Mouse (Mus musculus): ENCODE measurements around the gene Bcr.

DNA sequence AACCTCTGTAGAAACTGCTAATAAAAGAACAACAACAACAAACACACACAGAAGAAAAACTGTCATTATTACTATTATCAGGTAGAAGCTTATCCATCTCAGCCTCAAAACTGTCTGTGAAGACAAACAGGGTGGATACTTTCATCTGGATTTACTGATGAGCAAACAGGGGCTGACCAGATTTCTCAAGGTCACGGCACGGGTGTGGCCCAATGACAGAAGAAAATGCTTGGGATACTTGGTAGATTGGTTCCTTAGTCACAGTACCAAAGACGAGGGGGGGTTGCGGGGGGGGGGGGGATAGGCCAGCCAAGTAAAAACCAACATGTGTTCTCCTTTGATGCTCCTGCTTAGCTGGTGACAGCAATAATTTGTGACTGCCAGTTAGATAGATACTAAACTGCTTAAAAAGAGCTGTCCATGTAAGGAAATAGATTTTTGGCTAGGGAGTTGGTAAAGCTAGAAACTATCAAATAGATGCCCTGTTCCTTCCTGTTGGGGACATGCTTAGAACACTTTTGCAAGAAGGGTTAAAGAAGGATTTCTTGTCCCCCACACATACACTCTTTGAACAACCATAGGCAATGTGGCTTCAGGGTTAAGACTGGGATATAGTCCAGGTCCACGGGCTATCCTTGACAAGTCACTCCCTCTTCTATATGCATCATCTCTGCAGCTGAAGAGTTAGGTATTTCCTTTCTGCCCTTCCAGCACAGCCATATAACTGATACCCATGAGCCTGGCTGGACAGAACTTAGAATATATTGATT is 28.9 kb upstream of the Bcr start:
- TF ChIP-seq CTCF (IDR thresholded peaks at IDR 0.05) = no peak
- TF ChIP-seq EP300 (IDR thresholded peaks at IDR 0.05; ENCODE audit: insufficient read depth, low read depth, low read length) = no peak
